Mouse (Mus musculus) C2C12 (cell line): ENCODE measurements around the gene Fbxo42. TPM values are rescaled to one million over a fixed set of nuclear protein-coding genes. Genes with fewer than 3 reads are reported as not detected.

Source experiments
- H3K27me3 ChIP-seq: one replicate; pipeline ENCODE4 v1.6.1; 2011; ENCODE audit not compliant: control insufficient read depth, insufficient read depth, insufficient read length
- H3K36me3 ChIP-seq: one replicate; pipeline ENCODE4 v1.6.1; 2011; ENCODE audit not compliant: control insufficient read depth, insufficient read depth
- H3K4me3 ChIP-seq: one replicate; pipeline ENCODE4 v1.5.1; 2011; ENCODE audit warnings: mild to moderate bottlenecking, control low read depth; ENCODE audit not compliant: poor library complexity, insufficient read depth, severe bottlenecking
- H3K79me2 ChIP-seq: one replicate; pipeline ENCODE4 v1.6.1; 2011; ENCODE audit not compliant: control insufficient read depth, insufficient read depth
- H3K79me3 ChIP-seq: one replicate; pipeline ENCODE4 v1.6.1; 2011; ENCODE audit warnings: low read depth, control low read depth
- H3ac ChIP-seq: one replicate; pipeline ENCODE3; 2011; ENCODE audit warnings: low read depth; ENCODE audit not compliant: control insufficient read depth, insufficient read length
- CEBPB ChIP-seq: IDR thresholded peaks from one replicate; pipeline ENCODE4 v1.6.1; 2011; ENCODE audit warnings: low read depth, mild to moderate bottlenecking, control low read depth, moderate library complexity
- CTCF ChIP-seq: IDR thresholded peaks from one replicate; pipeline ENCODE4 v1.5.1; 2011; ENCODE audit not compliant: control insufficient read depth, insufficient read depth, insufficient read length
- FOSL1 ChIP-seq: IDR thresholded peaks from one replicate; pipeline ENCODE4 v1.8.0; 2011; ENCODE audit warnings: mild to moderate bottlenecking, low read length; ENCODE audit not compliant: poor library complexity, insufficient read depth, severe bottlenecking
- MAX ChIP-seq: IDR thresholded peaks from one replicate; pipeline ENCODE4 v1.6.1; 2011; ENCODE audit warnings: mild to moderate bottlenecking, control low read depth
- MYOD1 ChIP-seq: IDR thresholded peaks from one replicate; pipeline ENCODE4 v1.6.1; 2011; ENCODE audit warnings: low read depth; ENCODE audit not compliant: control insufficient read depth, insufficient read length
- MYOG ChIP-seq: IDR thresholded peaks from one replicate; pipeline ENCODE4 v1.6.1; 2011; ENCODE audit not compliant: control insufficient read depth, insufficient read length; ENCODE audit errors: extremely low read depth
- USF1 ChIP-seq: IDR thresholded peaks from one replicate; pipeline ENCODE4 v1.6.1; 2011; ENCODE audit warnings: low read depth, mild to moderate bottlenecking, control low read depth, moderate library complexity
- polyA plus RNA-seq: library from polyadenylated mRNA; unstranded; fragments of >200 nt; fragmentation: generic; extraction: Trizol; gene quantifications from one replicate; pipeline ENCODE4 v1.2.1, GENCODE M21; 2012; ENCODE audit warnings: missing spikeins

Gene Fbxo42
- polyA plus RNA-seq, 1 experiment: 11.6 TPM

- no peak overlapping the region for H3K4me3 ChIP-seq
- no peaks in the 10 kb centered on the region for H3K27me3 ChIP-seq
- no peak for TF ChIP-seq MAX
- TF ChIP-seq USF1: no peak
- H3K36me3 ChIP-seq: peaks cover 16% of the 10 kb centered on the region
- H3ac ChIP-seq: no peak overlapping the region
- H3K79me3 ChIP-seq: peaks cover 60% of the 10 kb centered on the region
- H3K79me2 ChIP-seq: peaks cover 78% of the 10 kb centered on the region
These were observed 18.1 kb downstream of the Fbxo42 start for GRCm38 (mm10) chr4:141165744-141166292.

- Histone ChIP-seq H3ac (no peak overlapping the region), H3K4me3 (no peak overlapping the region), H3K27me3 (no peaks in the 10 kb centered on the region), H3K79me3 (peaks cover 49% of the 10 kb centered on the region), H3K36me3 (peaks cover 27% of the 10 kb centered on the region), H3K79me2 (peaks cover 65% of the 10 kb centered on the region)
- TF ChIP-seq FOSL1: no peak
- TF ChIP-seq CTCF: no peak
- no peak for TF ChIP-seq CEBPB
- TF ChIP-seq MYOG: no peak
- TF ChIP-seq MAX: no peak
- no peak for TF ChIP-seq USF1
- TF ChIP-seq MYOD1: no peak
These were observed 19.4 kb downstream of the Fbxo42 start for GRCm38 (mm10) chr4:141167156-141167555.

- Histone ChIP-seq H3K27me3 (no peaks in the 10 kb centered on the region), H3K4me3 (no peak overlapping the region), H3K36me3 (peaks cover 31% of the 10 kb centered on the region), H3K79me3 (peaks cover 13% of the 10 kb centered on the region), H3ac (no peak overlapping the region), H3K79me2 (peaks cover 21% of the 10 kb centered on the region)
- TF ChIP-seq MYOD1 (no peak), CTCF (no peak), CEBPB (no peak), FOSL1 (no peak), MYOG (no peak)
These were observed 24.4 kb downstream of the Fbxo42 start for GRCm38 (mm10) chr4:141172121-141172520.

GRCm38 (mm10) chr4:141175783-141176182 is 28.1 kb downstream of the Fbxo42 start:
- Histone ChIP-seq H3K4me3 (no peak overlapping the region), H3K79me2 (peaks cover 20% of the 10 kb centered on the region), H3K27me3 (no peaks in the 10 kb centered on the region), H3ac (no peak overlapping the region), H3K79me3 (peaks cover 8% of the 10 kb centered on the region), H3K36me3 (peaks cover 24% of the 10 kb centered on the region)
- TF ChIP-seq USF1 (no peak), FOSL1 (no peak), CEBPB (no peak), CTCF (no peak), MYOD1 (no peak), MYOG (no peak), MAX (no peak)

- no peak for TF ChIP-seq USF1
- TF ChIP-seq FOSL1: no peak
- TF ChIP-seq MAX: no peak
- TF ChIP-seq MYOD1: no peak
- no peak for TF ChIP-seq MYOG
- no peak for TF ChIP-seq CTCF
- no peak for TF ChIP-seq CEBPB
- Histone ChIP-seq H3K4me3 (no peak overlapping the region), H3K79me3 (peaks cover 8% of the 10 kb centered on the region), H3K36me3 (peaks cover 22% of the 10 kb centered on the region), H3K27me3 (no peaks in the 10 kb centered on the region), H3ac (no peak overlapping the region), H3K79me2 (peaks cover 26% of the 10 kb centered on the region)
These were observed 28.7 kb downstream of the Fbxo42 start for GRCm38 (mm10) chr4:141176328-141176838.

- no peak overlapping the region for H3ac ChIP-seq
- no peaks in the 10 kb centered on the region for H3K27me3 ChIP-seq
- H3K79me2 ChIP-seq: peaks cover 45% of the 10 kb centered on the region
- H3K36me3 ChIP-seq: peaks cover 23% of the 10 kb centered on the region
- H3K79me3 ChIP-seq: peaks cover 10% of the 10 kb centered on the region
- H3K4me3 ChIP-seq: no peak overlapping the region
- TF ChIP-seq MYOD1: peak; percentile 53
- no peak for TF ChIP-seq USF1
- TF ChIP-seq CEBPB: peak; percentile 25
- TF ChIP-seq CTCF: no peak
- TF ChIP-seq MYOG: no peak
- TF ChIP-seq MAX: peak; percentile 82
- no peak for TF ChIP-seq FOSL1
These were observed 30.8 kb downstream of the Fbxo42 start for GRCm38 (mm10) chr4:141178500-141178899.
